Comparison of ENCODE assay signal across 22 mouse cellular contexts in the genomic region with DNA sequence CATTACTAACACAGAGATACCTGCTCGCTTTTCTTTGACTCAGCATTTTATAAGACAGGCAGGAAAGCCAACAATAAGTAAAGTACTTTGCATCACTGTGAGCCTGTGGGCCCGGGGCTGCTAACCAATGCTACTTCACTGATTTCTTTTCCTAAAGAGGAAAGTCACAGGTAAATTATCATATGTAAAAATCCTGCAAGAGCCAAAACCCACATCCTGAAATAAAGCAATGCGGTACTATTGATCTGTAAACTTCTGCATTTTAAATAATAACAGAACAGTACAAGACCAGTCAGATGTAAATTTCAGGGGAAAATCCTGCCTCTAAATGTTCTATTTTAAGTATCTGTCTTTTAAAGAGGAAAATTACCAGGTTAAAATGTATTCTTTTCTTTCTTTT.
"Had no signal": no experiment of that assay in that cellular context is flagged by ENCODE, and none has a peak within 500 bp of the region (broad histone marks: within the 10 kb centered on the region; RNA-seq: fewer than 3 reads in every experiment).

No protein-coding gene starts in this region.

- H3K9me3 ChIP-seq: heart, embryonic 10.5 days; heart, embryonic 12.5 days; hindbrain, embryonic 10.5 days; hindbrain, embryonic 12.5 days; intestine, embryonic 15.5 days; limb, embryonic 10.5 days; limb, embryonic 12.5 days; liver, embryonic 13.5 days had no signal

- DNase-seq: gastrocnemius, postnatal 10 days; gastrocnemius, postnatal 25 days; heart, adult 18-20 months; heart, postnatal 10 days; heart, postnatal 4 days; kidney, adult 18-20 months; kidney, adult 8-10 months; kidney, postnatal 10 days; kidney, postnatal 25 days; kidney, postnatal 4 days; liver; liver, embryonic 13.5 days had no signal

- H3K9ac ChIP-seq: heart, embryonic 12.5 days; hindbrain, embryonic 12.5 days; hindbrain, embryonic 14.5 days; intestine, embryonic 15.5 days; limb, embryonic 12.5 days; liver, embryonic 13.5 days had no signal

- H3K4me1 ChIP-seq: heart, embryonic 10.5 days; heart, embryonic 12.5 days; hindbrain, embryonic 10.5 days; hindbrain, embryonic 12.5 days; intestine, embryonic 15.5 days; limb, embryonic 10.5 days; limb, embryonic 12.5 days; liver, embryonic 13.5 days had no signal

- H3K36me3 ChIP-seq: heart, embryonic 10.5 days; heart, embryonic 12.5 days; hindbrain, embryonic 10.5 days; hindbrain, embryonic 12.5 days; intestine, embryonic 15.5 days; limb, embryonic 10.5 days; limb, embryonic 12.5 days; liver, embryonic 13.5 days had no signal

- H3K27me3 ChIP-seq: heart, embryonic 12.5 days; hindbrain, embryonic 12.5 days; intestine, embryonic 15.5 days; limb, embryonic 12.5 days; liver, embryonic 13.5 days had no signal

- H3K4me3 ChIP-seq: heart, embryonic 10.5 days; heart, embryonic 12.5 days; hindbrain, embryonic 10.5 days; hindbrain, embryonic 12.5 days; intestine, embryonic 15.5 days; layer of hippocampus, adult 2 months; left cerebral cortex, adult 2 months; limb, embryonic 10.5 days; limb, embryonic 12.5 days; liver, embryonic 13.5 days had no signal

- H3K27ac ChIP-seq: heart, embryonic 10.5 days; hindbrain, embryonic 10.5 days; hindbrain, embryonic 12.5 days; hindbrain, embryonic 14.5 days; intestine, embryonic 15.5 days; layer of hippocampus, adult 2 months; left cerebral cortex, adult 2 months; limb, embryonic 10.5 days; limb, embryonic 12.5 days; liver, embryonic 13.5 days had no signal
